Mouse (Mus musculus) intestine, embryonic 15.5 days (tissue): ENCODE results near the gene Dhrs11. TPM values are rescaled to one million over a fixed set of nuclear protein-coding genes. Genes with fewer than 3 reads are reported as not detected.

Source experiments
- ATAC-seq: fragments of 200-750 bp; cut with Nextera tagmentation; 2 replicates; pipeline ENCODE4 v1.8.0; 2017; ENCODE audit warnings: moderate TSS enrichment, moderate library complexity
- H3K27ac ChIP-seq: fragments of 300-500 bp; sonication (generic); 2 replicates; pipeline ENCODE4 v1.5.1; 2015; ENCODE audit warnings: mild to moderate bottlenecking, inconsistent platforms
- H3K27me3 ChIP-seq: fragments of 300-500 bp; sonication (generic); replicated peaks from 2 replicates; pipeline ENCODE4 v1.6.1; 2015; ENCODE audit warnings: inconsistent platforms
- H3K36me3 ChIP-seq: fragments of 300-500 bp; sonication (generic); 2 replicates; pipeline ENCODE4 v1.6.1; 2015; ENCODE audit warnings: inconsistent platforms
- H3K4me1 ChIP-seq: fragments of 300-500 bp; sonication (generic); replicated peaks from 2 replicates; pipeline ENCODE4 v1.6.1; 2015; ENCODE audit warnings: inconsistent platforms
- H3K4me2 ChIP-seq: fragments of 300-500 bp; sonication (generic); replicated peaks from 2 replicates; pipeline ENCODE4 v1.6.1; 2015; ENCODE audit warnings: mild to moderate bottlenecking, inconsistent platforms
- H3K4me3 ChIP-seq: fragments of 300-500 bp; sonication (generic); replicated peaks from 2 replicates; pipeline ENCODE4 v1.5.1; 2015; ENCODE audit warnings: inconsistent platforms
- H3K9ac ChIP-seq: fragments of 300-500 bp; sonication (generic); 2 replicates; pipeline ENCODE4 v1.6.1; 2015; ENCODE audit warnings: inconsistent platforms
- H3K9me3 ChIP-seq: fragments of 300-500 bp; sonication (generic); 2 replicates; pipeline ENCODE4 v1.6.1; 2016; ENCODE audit warnings: inconsistent platforms
- WGBS: fragments of 180-500 bp; shearing (Covaris S2); methylation state at CpG from one replicate; pipeline ENCODE4 v1.1.7; 2015; 5-methylcytosine and 5-hydroxymethylcytosine counted together
- polyA plus RNA-seq: library from polyadenylated mRNA; unstranded; fragments of >200 nt; fragmentation: Nextera tagmentation; extraction: Ambion mirVana; gene quantifications from 2 replicates; pipeline ENCODE4 v1.2.1, GENCODE M21; 2015

Gene Dhrs11
- polyA plus RNA-seq, 1 experiment from 2014 or later, result 64.4 TPM

- Histone ChIP-seq H3K27me3 (peaks cover 14% of the 10 kb centered on the region), H3K9me3 (no peaks in the 10 kb centered on the region), H3K4me3 (no peak overlapping the region), H3K4me2 (no peak overlapping the region), H3K27ac (no peak overlapping the region), H3K36me3 (no peaks in the 10 kb centered on the region), H3K9ac (no peak overlapping the region), H3K4me1 (0 out of 2 replicates have a peak, but pooled peaks cover 2% of the 10 kb centered on the region)
- ATAC-seq, result no peak
- WGBS, result 4% methylated on average over 19 of the region's 19 CpGs
Measured at GRCm38 (mm10) chr11:84780143-84780870, 48.5 kb downstream of the Dhrs11 start.

DNA sequence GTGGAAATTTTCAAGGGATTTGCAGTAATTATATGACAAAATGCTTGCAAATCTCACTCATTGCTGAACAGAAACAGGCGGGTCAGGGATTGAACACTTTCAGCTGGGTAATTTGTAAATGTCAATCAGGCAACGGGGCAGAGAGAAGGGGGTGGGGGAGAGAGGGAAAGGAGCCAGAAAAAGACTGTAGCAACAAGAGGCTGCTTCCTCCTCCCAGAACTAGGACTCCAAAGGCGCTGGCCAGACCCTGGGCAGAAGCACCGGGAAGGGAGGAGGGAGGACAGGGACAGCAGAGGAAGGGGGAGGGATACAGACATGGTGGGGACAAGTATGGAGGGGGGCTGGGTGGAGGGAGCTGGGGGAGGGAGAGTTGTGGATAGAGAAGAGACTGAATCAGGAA, 53.2 kb downstream of the Dhrs11 start:
- Histone ChIP-seq H3K9me3 (no peaks in the 10 kb centered on the region), H3K27ac (no peak overlapping the region), H3K9ac (no peak overlapping the region), H3K4me3 (no peak overlapping the region), H3K4me1 (0 out of 2 replicates have a peak, but pooled peaks cover 2% of the 10 kb centered on the region), H3K27me3 (peaks cover 7% of the 10 kb centered on the region), H3K36me3 (no peaks in the 10 kb centered on the region), H3K4me2 (no peak overlapping the region)
- 6% methylated on average over 4 of the region's 4 CpGs for WGBS
- ATAC-seq, result no peak

- no peak for ATAC-seq
- Histone ChIP-seq H3K36me3 (no peaks in the 10 kb centered on the region), H3K9me3 (no peaks in the 10 kb centered on the region), H3K4me1 (no peaks in the 10 kb centered on the region), H3K4me3 (no peak overlapping the region), H3K9ac (no peak overlapping the region), H3K27ac (no peak overlapping the region), H3K27me3 (peaks cover 3% of the 10 kb centered on the region; the same call in 1 of the 2 replicates), H3K4me2 (no peak overlapping the region)
- WGBS, result 40% methylated on average over 13 of the region's 13 CpGs
Measured at GRCm38 (mm10) chr11:84774870-84775514, 53.8 kb downstream of the Dhrs11 start.

Other genes with a start within 250 kb of the Dhrs11 start
- gene Mrm1, start 9.5 kb downstream of the Dhrs11 start, polyA plus RNA-seq, result 16.0 and 16.3 TPM in 2 replicates
- 78.7 and 83.1 TPM in 2 replicates for gene Ggnbp2, start 41.8 kb upstream of the Dhrs11 start, polyA plus RNA-seq
- gene Myo19, start 51.2 kb upstream of the Dhrs11 start, polyA plus RNA-seq, result 7.6 and 7.8 TPM in 2 replicates
- gene Pigw, start 51.3 kb upstream of the Dhrs11 start, polyA plus RNA-seq, result 2.8 and 3.4 TPM in 2 replicates
- 51.6 and 57.1 TPM in 2 replicates for gene Znhit3, start 87.4 kb upstream of the Dhrs11 start, polyA plus RNA-seq
- gene Car4, start 128.8 kb upstream of the Dhrs11 start, polyA plus RNA-seq, result 0.21 and 0.45 TPM in 2 replicates